Mouse (Mus musculus) stomach, embryonic 16.5 days (tissue): ENCODE results near the gene Trim71. TPM values are rescaled to one million over a fixed set of nuclear protein-coding genes. Genes with fewer than 3 reads are reported as not detected.

Experiments used
- ATAC-seq: fragments of 200-750 bp; cut with Nextera tagmentation; 2 replicates; pipeline ENCODE4 v1.8.0; 2017; ENCODE audit warnings: moderate number of reproducible peaks, moderate TSS enrichment; ENCODE audit not compliant: insufficient read depth, low FRiP score
- H3K27ac ChIP-seq: fragments of 300-500 bp; sonication (generic); 2 replicates; pipeline ENCODE4 v1.5.1; 2014; ENCODE audit warnings: low read length
- H3K27me3 ChIP-seq: fragments of 300-500 bp; sonication (generic); 2 replicates; pipeline ENCODE4 v1.6.1; 2014; ENCODE audit warnings: low read length, control low read depth, mixed read lengths; ENCODE audit not compliant: control insufficient read depth, insufficient read depth
- H3K36me3 ChIP-seq: fragments of 300-500 bp; sonication (generic); 2 replicates; pipeline ENCODE4 v1.6.1; 2014; ENCODE audit warnings: low read length; ENCODE audit not compliant: control insufficient read depth, insufficient read depth
- H3K4me1 ChIP-seq: fragments of 300-500 bp; sonication (generic); 2 replicates; pipeline ENCODE4 v1.6.1; 2014; ENCODE audit warnings: low read length, control low read depth, mixed read lengths; ENCODE audit not compliant: control insufficient read depth, insufficient read depth
- H3K4me2 ChIP-seq: fragments of 300-500 bp; sonication (generic); 2 replicates; pipeline ENCODE4 v1.6.1; 2014; ENCODE audit warnings: low read depth, low read length, mixed read lengths
- H3K4me3 ChIP-seq: fragments of 300-500 bp; sonication (generic); replicated peaks from 2 replicates; pipeline ENCODE4 v1.5.1; 2014; ENCODE audit warnings: mild to moderate bottlenecking, low read length
- H3K9ac ChIP-seq: fragments of 300-500 bp; sonication (generic); 2 replicates; pipeline ENCODE4 v1.6.1; 2014; ENCODE audit warnings: low read length
- H3K9me3 ChIP-seq: fragments of 300-500 bp; sonication (generic); replicated peaks from 2 replicates; pipeline ENCODE4 v1.6.1; 2016; ENCODE audit warnings: low read length, control low read depth; ENCODE audit not compliant: control insufficient read depth
- WGBS: fragments of 180-500 bp; shearing (Covaris S2); extraction: QIAGEN DNeasy Blood & Tissue Kit; methylation state at CpG from one replicate; pipeline ENCODE4 v1.1.7; 2014; 5-methylcytosine and 5-hydroxymethylcytosine counted together
- polyA plus RNA-seq: library from polyadenylated mRNA; unstranded; fragments of >200 nt; fragmentation: Nextera tagmentation; extraction: Ambion mirVana; gene quantifications from 2 replicates; pipeline ENCODE4 v1.2.1, GENCODE M21; 2015

Gene Trim71
- polyA plus RNA-seq, 1 experiment from 2014 or later = 0.98 TPM

DNA sequence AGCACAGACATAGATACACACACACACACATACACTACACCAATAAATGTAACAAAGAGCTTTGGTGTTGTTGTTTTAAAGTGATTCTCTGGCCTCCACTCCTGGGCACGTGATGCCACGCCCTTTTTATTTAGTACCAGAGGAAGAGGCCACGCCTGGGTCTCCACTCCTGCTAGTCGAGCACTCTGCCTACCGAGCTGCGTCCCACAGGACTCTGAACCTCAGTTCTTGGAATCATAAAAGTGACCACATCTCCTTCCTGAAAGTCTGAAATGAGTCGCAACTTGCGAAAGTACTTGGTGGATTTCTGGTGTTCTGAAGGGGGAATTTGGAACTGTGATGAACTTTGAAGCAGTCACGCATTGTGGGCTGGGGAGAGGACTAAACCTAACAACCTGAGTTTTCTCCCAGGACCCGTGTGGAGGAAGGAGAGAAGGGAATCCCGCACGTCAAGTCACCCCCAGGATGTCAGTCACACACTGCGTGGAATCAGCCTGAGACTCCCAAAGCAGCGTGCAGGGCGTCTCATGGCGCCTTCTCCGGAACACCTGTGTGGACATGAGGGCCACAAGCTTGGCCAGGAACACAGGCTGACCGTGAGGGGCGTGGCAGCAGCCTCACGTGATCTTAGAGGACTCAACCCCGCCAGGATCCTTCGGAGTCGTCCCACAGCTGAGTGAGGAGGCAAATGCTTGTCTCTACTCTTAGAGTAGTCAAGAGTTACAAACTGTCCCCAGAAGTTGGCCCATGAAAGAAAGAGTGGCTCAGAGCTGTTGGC lies 76.5 kb downstream of the Trim71 start:
- Histone ChIP-seq H3K9me3 (no peaks in the 10 kb centered on the region), H3K27me3 (no peaks in the 10 kb centered on the region), H3K4me1 (no peaks in the 10 kb centered on the region), H3K4me2 (no peak overlapping the region), H3K4me3 (no peak overlapping the region), H3K27ac (no peak overlapping the region), H3K9ac (no peak overlapping the region), H3K36me3 (no peaks in the 10 kb centered on the region)
- ATAC-seq = peak; percentile 44; the same call in 1 of the 2 replicates
- WGBS = 68% methylated on average over 23 of the region's 23 CpGs

DNA sequence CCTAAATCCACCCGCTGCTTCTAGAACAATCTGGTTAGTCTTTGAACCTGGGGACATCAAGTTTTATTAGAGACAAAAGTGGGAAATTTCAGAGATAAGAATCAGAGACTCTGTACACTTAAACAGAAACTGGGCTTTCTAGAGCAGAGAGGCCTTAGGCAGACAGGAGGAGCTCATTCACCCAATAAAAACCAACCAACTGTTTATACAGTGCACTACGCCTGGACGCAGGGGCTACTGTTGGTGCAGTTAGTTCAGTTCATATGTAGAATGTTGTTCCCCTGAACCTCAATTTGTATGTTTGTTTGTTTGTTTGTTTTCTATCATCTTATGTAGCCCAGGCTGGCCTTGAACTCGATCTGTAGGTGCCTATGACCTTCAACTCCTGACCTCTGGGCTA lies 77.4 kb downstream of the Trim71 start:
- WGBS = 70% methylated on average over 4 of the region's 4 CpGs
- no peaks in the 10 kb centered on the region for H3K4me1 ChIP-seq
- H3K9me3 ChIP-seq = no peaks in the 10 kb centered on the region
- no peak overlapping the region for H3K27ac ChIP-seq
- no peak for ATAC-seq
- no peak overlapping the region for H3K4me2 ChIP-seq
- no peaks in the 10 kb centered on the region for H3K36me3 ChIP-seq
- H3K4me3 ChIP-seq = no peak overlapping the region
- H3K27me3 ChIP-seq = no peaks in the 10 kb centered on the region
- no peak overlapping the region for H3K9ac ChIP-seq

DNA sequence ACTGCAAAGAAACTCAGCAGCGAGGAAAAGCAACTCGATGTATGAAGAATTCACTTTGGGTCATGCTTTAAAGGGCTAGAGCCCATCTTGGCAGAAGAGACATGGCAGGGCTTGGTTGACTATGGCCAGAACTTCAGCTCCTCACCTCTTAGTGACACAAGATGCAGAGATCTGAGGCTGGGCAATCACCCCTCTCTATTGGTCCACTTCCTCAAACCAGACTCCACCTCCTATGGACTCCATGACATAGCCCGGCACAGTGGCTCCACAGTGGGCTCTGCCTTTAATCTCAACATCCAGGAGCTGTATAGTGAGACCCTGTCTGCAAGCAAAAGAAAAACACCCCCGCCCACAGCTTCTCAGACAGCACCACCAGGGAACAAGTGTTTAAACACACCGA lies 79.4 kb downstream of the Trim71 start:
- Histone ChIP-seq H3K4me3 (no peak overlapping the region), H3K9me3 (no peaks in the 10 kb centered on the region), H3K36me3 (no peaks in the 10 kb centered on the region), H3K27me3 (no peaks in the 10 kb centered on the region), H3K4me2 (no peak overlapping the region), H3K4me1 (no peaks in the 10 kb centered on the region), H3K9ac (no peak overlapping the region), H3K27ac (no peak overlapping the region)
- ATAC-seq = no peak
- WGBS = 69% methylated on average over 5 of the region's 5 CpGs

DNA sequence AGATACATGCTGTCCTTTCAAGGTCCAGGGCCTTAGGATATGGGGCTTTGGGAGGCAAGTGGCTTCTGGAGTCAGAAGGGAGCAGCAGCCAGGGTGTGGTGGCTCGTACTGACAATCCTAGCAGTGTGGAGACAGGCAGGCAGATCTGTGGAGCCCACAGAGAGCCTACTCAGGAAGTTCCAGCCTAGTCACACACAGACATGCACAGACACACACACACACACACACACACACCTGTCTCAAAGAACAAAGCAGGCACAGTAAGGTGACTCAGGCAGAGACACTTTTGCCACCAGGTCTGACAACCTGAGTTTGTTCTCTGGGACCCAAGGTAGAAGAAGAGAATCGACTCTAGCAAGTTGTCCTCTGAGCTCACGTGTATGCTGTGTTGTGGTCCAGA lies 83.2 kb downstream of the Trim71 start:
- H3K9me3 ChIP-seq = no peaks in the 10 kb centered on the region
- 73% methylated on average over 3 of the region's 3 CpGs for WGBS
- no peak overlapping the region for H3K9ac ChIP-seq
- no peak for ATAC-seq
- no peaks in the 10 kb centered on the region for H3K4me1 ChIP-seq
- no peak overlapping the region for H3K4me3 ChIP-seq
- H3K36me3 ChIP-seq = no peaks in the 10 kb centered on the region
- H3K4me2 ChIP-seq = no peak overlapping the region
- H3K27ac ChIP-seq = no peak overlapping the region
- H3K27me3 ChIP-seq = no peaks in the 10 kb centered on the region

DNA sequence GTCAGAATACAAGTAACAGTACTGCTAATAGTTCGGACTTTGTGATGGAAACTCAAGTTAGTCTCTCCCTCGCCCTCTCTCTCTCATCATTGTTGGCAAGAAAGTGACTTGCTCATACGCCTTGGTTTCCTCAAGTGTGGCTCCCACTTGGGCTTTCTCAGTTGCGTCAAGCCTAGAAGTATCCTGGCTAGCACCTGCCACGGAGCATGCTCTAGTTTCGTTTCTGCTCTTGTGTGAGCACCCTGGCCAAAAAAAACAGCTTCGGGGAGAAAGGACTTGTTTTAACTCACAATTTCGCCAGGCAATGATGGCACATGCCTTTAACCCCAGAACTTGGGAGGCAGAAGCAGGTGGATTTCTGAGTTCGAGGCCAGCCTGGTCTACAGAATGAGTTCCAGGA lies 87.2 kb downstream of the Trim71 start:
- Histone ChIP-seq H3K27ac (no peak overlapping the region), H3K4me2 (no peak overlapping the region), H3K9me3 (no peaks in the 10 kb centered on the region), H3K4me3 (no peak overlapping the region), H3K4me1 (no peaks in the 10 kb centered on the region), H3K9ac (no peak overlapping the region), H3K27me3 (no peaks in the 10 kb centered on the region), H3K36me3 (no peaks in the 10 kb centered on the region)
- WGBS = 91% methylated on average over 9 of the region's 9 CpGs
- ATAC-seq = no peak

DNA sequence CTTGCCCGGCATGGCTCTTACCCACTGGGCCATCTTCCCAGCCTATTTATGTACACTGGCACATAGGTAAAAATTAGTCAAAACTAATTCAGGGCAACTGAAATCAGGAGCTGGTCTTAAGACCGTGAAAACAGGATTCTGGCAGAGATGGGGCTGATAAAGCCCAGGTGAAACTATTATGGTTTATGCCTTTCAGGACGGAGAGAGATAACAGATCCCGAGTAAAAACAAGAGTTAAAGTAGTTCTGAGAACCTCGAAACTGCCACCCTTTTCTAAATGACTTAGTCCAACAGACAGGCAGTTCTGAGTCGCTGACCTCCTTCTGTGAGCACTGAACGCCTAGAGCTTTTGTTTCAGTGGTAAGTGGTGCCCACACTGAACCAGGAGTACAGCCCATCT lies 92.3 kb downstream of the Trim71 start:
- Histone ChIP-seq H3K36me3 (no peaks in the 10 kb centered on the region), H3K4me1 (no peaks in the 10 kb centered on the region), H3K27ac (no peak overlapping the region), H3K9ac (no peak overlapping the region), H3K9me3 (no peaks in the 10 kb centered on the region; the same call in 1 of the 2 replicates), H3K27me3 (no peaks in the 10 kb centered on the region), H3K4me3 (no peak overlapping the region), H3K4me2 (no peak overlapping the region)
- ATAC-seq = no peak
- WGBS = 70% methylated on average over 7 of the region's 7 CpGs

DNA sequence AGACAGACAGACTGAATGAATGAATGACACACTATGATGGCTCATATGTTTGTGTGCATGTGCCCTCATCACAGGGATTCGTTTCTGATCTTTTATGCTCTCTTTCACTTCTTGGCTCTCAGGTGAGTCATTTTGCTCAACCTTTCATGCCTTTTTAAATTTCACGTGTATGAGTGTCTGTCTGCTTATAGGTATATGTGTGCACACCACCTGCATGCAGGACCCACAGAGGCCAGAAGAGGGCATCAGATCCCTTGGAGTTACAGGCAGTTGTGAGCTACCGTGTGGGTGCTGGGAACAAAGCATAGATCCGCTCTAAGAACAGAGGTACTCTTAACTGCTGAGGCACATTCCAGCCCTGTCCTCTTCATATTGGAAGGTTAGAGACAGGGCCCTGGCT lies 95.5 kb downstream of the Trim71 start:
- 93% methylated on average over 4 of the region's 4 CpGs for WGBS
- H3K27ac ChIP-seq = no peak overlapping the region
- H3K4me1 ChIP-seq = no peaks in the 10 kb centered on the region
- H3K27me3 ChIP-seq = no peaks in the 10 kb centered on the region
- no peaks in the 10 kb centered on the region; the same call in 1 of the 2 replicates for H3K9me3 ChIP-seq
- no peaks in the 10 kb centered on the region for H3K36me3 ChIP-seq
- no peak overlapping the region for H3K4me2 ChIP-seq
- no peak for ATAC-seq
- H3K4me3 ChIP-seq = no peak overlapping the region
- H3K9ac ChIP-seq = no peak overlapping the region

DNA sequence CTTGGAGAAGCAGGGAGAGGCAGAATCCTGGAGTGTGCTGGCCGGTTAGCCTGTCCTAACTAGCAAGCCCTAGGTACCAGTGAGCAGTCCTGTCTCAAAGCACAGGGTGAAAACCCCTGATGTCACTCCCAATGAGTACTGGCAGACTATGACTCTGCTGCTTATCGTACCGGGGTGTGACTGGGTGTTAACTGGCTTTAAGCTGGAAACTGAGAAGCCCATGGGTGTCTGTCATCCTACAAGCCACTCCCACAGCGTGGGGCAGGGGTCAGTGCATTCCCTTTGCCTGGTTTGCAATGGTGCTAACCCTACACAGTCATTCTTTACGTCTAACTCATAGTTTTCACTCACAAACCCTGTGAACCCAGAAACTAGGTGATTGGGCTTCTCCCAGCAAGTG lies 96.0 kb downstream of the Trim71 start:
- Histone ChIP-seq H3K36me3 (no peaks in the 10 kb centered on the region), H3K4me1 (no peaks in the 10 kb centered on the region), H3K9ac (no peak overlapping the region), H3K27ac (no peak overlapping the region), H3K4me2 (no peak overlapping the region), H3K4me3 (no peak overlapping the region), H3K9me3 (no peaks in the 10 kb centered on the region; the same call in 1 of the 2 replicates), H3K27me3 (no peaks in the 10 kb centered on the region)
- WGBS = 75% methylated on average over 5 of the region's 5 CpGs
- no peak for ATAC-seq

DNA sequence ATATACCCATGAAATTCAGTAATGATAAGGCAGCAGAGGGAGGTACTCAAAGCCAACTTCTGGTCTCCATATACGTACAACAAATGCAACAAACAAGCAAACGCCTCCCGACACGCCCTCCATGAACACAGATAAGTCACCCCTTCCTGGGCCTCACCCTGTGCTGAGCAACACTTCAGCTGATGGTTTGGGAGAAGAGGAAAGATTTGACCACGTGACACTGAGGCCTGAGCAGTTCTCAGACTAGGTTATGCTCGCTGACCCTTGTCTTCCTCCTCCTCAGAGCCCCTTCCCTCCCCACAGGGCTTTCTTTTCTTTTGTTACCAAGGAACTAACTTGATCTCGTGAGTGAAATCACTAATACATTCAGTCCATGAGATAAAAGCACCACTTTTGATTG lies 97.3 kb downstream of the Trim71 start:
- WGBS = 67% methylated on average over 7 of the region's 7 CpGs
- Histone ChIP-seq H3K4me3 (no peak overlapping the region), H3K27ac (no peak overlapping the region), H3K9me3 (no peaks in the 10 kb centered on the region; the same call in 1 of the 2 replicates), H3K27me3 (no peaks in the 10 kb centered on the region), H3K9ac (no peak overlapping the region), H3K4me1 (no peaks in the 10 kb centered on the region), H3K4me2 (no peak overlapping the region), H3K36me3 (no peaks in the 10 kb centered on the region; the same call in 1 of the 2 replicates)
- ATAC-seq = no peak
